Mouse (Mus musculus) G1E (cell line): Measurements from ENCODE around the gene Zic5.

Source experiments
- CTCF ChIP-seq: IDR thresholded peaks from 2 replicates; pipeline ENCODE4 v1.5.1; 2012; ENCODE audit warnings: low read depth, low read length, inconsistent platforms, mixed read lengths
- GATA1 ChIP-seq: IDR thresholded peaks from 2 replicates; pipeline ENCODE4 v1.6.1; 2012; ENCODE audit warnings: borderline replicate concordance, low read length, inconsistent platforms, mixed read lengths
- POLR2AphosphoS5 ChIP-seq: IDR thresholded peaks from 2 replicates; pipeline ENCODE4 v1.6.1; 2012; ENCODE audit warnings: low read depth, low read length, inconsistent platforms; ENCODE audit not compliant: insufficient replicate concordance
- TAL1 ChIP-seq: conservative IDR thresholded peaks from 2 replicates; pipeline ENCODE4 v1.6.1; 2012; ENCODE audit warnings: low read depth, low read length, inconsistent platforms, mixed read lengths

DNA sequence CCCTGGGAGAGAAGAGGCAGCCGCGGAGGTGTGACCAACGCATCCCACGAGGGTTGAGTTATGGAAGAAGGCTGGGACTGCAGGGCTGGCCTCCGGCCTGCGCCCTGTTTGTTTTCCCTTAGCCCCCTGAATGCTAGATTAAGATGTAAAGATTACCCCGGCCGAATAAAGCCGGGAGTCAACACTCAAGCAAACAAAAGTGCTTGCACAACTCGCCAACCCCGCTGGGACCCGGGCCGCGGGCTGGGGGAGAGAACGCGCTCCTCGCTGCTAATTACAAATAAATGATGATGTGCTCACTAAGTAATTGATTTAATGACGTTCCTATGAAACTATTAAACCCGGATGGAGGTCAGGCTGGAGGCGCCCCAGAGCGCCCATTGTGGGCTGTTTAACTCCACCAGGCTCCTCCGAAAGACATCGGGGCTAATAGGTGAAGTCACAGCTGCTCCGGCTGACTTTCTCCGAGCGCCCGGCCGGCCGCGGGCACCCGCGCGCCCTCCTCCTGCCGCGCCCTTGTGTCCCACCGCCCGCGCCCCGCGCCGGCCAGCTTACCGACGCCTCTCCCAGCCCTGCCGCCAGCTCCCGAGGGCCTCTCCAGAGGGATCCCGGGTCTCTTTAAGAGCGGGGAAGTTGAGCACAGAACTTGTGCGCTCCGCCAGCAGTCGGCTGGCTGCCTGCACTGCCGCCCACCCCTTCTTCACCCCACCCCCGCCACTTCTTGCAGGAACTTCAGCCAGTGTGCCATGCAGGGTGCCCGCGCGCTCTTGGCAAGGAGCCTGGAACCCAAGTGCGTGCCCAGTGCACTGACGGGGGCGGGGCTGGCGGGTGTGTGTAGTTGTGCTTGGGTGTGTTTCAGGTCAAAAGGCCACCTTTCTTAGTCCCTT is 14.7 kb downstream of the Zic5 start, which contains the start of gene Gm5089:
- TF ChIP-seq CTCF (no peak), GATA1 (no peak), TAL1 (no peak), POLR2AphosphoS5 (no peak)
